Mouse (Mus musculus): ENCODE measurements at regions not wholly inside any gene's neighbourhood (a gene's known extent, or its start where the extent isn't known, plus 50 kb on each side); places are given as distances from the start of the nearest gene placed in this dataset.

DNA sequence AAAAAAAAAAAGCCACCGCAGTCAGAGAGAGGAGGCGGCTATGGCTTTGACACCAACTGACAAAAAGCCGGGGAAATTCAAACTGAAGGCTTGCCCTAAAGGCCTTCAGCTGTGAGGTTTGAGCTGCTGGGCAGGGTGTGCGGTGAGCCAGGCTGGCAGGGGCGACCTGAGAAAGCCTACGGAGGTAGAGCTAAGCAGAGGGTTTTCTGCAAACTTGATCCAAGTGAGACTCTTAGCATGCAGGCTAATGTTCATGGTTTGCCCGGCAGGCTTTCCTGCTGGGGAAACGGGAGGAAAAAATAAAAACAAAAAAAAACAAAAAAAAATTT lies 186.4 kb upstream of the Zfp462 start:
- peak overlapping the region; percentile 12; the same call in 1 of the 2 replicates for H3K9ac ChIP-seq (ENCODE audit: low read depth, low read length)
- H3K4me2 ChIP-seq (replicated peaks; ENCODE audit: low read depth, low read length): peak overlapping the region; percentile 43
- H3K4me1 ChIP-seq (ENCODE audit: control insufficient read depth, insufficient read depth, low read length): peaks cover 6% of the 10 kb centered on the region; the same call in 1 of the 2 replicates
- no peak for ATAC-seq (ENCODE audit: low FRiP score, low TSS enrichment)
- no peaks in the 10 kb centered on the region for H3K9me3 ChIP-seq (ENCODE audit: control insufficient read depth, low read length)
- H3K27me3 ChIP-seq (ENCODE audit: control insufficient read depth, insufficient read depth, low read length): no peaks in the 10 kb centered on the region
- 32% methylated on average over 8 of the region's 8 CpGs for WGBS
- H3K27ac ChIP-seq (ENCODE audit: low read depth, low read length): no peak overlapping the region
- peak overlapping the region; percentile 22; the same call in 1 of the 2 replicates for H3K4me3 ChIP-seq (ENCODE audit: low read length)
- no peaks in the 10 kb centered on the region for H3K36me3 ChIP-seq (ENCODE audit: control insufficient read depth, insufficient read depth, low read length)

DNA sequence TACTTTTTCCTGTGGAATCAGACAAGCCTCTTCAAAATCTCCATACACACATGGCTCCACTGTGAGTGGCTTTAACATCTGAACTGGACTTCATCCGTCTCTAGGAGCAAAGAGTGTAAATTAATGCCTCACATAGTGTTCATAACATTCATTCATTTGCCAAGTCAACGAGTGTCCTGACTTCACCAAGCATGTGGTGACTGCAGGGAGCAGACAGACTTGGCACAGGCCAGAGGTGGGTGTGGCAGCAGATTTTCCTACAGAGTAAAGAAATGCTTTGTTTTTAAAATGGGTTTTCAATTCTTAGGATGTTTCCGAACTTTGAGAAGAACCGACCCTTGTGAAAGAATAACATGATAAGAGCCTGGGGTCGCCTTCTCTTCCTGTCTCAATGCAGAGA lies 183.6 kb upstream of the Zfp462 start:
- H3K9ac ChIP-seq (ENCODE audit: low read depth, low read length): no peak overlapping the region
- H3K27me3 ChIP-seq (ENCODE audit: control insufficient read depth, insufficient read depth, low read length): no peaks in the 10 kb centered on the region
- 68% methylated on average over 5 of the region's 5 CpGs for WGBS
- no peak overlapping the region for H3K4me3 ChIP-seq (ENCODE audit: low read length)
- H3K27ac ChIP-seq (ENCODE audit: low read depth, low read length): no peak overlapping the region
- H3K36me3 ChIP-seq (ENCODE audit: control insufficient read depth, insufficient read depth, low read length): no peaks in the 10 kb centered on the region
- H3K4me1 ChIP-seq (ENCODE audit: control insufficient read depth, insufficient read depth, low read length): peaks cover 6% of the 10 kb centered on the region; the same call in 1 of the 2 replicates
- no peak for ATAC-seq (ENCODE audit: low FRiP score, low TSS enrichment)
- H3K9me3 ChIP-seq (ENCODE audit: control insufficient read depth, low read length): no peaks in the 10 kb centered on the region
- H3K4me2 ChIP-seq (replicated peaks; ENCODE audit: low read depth, low read length): no peak overlapping the region

DNA sequence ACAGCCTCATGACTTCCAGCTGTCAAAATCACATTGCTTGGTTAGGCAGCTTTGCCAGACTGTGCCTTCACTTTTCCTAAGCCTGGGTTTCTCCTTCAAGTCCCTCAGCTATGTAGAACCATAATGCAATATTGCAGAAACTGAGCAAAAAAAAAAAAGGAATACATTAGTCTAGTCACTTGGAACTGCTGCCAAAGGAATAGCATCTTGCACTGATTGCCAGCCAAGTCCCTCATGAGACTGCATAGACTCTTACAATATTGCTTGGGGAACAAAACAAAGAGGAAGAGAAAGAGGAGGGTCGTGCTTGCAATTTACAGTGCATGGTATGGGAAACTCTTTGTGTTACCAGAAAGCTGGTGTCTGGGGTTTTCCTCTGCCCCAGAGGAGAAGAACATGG lies 179.8 kb upstream of the Zfp462 start:
- Histone ChIP-seq H3K36me3 (ENCODE audit: control insufficient read depth, insufficient read depth, low read length) (no peaks in the 10 kb centered on the region), H3K27me3 (ENCODE audit: control insufficient read depth, insufficient read depth, low read length) (no peaks in the 10 kb centered on the region), H3K4me2 (replicated peaks; ENCODE audit: low read depth, low read length) (no peak overlapping the region), H3K4me3 (ENCODE audit: low read length) (no peak overlapping the region), H3K4me1 (ENCODE audit: control insufficient read depth, insufficient read depth, low read length) (no peaks in the 10 kb centered on the region), H3K27ac (ENCODE audit: low read depth, low read length) (no peak overlapping the region), H3K9me3 (ENCODE audit: control insufficient read depth, low read length) (no peaks in the 10 kb centered on the region), H3K9ac (ENCODE audit: low read depth, low read length) (no peak overlapping the region)
- 73% methylated on average over 1 of the region's 1 CpGs for WGBS
- no peak for ATAC-seq (ENCODE audit: low FRiP score, low TSS enrichment)

DNA sequence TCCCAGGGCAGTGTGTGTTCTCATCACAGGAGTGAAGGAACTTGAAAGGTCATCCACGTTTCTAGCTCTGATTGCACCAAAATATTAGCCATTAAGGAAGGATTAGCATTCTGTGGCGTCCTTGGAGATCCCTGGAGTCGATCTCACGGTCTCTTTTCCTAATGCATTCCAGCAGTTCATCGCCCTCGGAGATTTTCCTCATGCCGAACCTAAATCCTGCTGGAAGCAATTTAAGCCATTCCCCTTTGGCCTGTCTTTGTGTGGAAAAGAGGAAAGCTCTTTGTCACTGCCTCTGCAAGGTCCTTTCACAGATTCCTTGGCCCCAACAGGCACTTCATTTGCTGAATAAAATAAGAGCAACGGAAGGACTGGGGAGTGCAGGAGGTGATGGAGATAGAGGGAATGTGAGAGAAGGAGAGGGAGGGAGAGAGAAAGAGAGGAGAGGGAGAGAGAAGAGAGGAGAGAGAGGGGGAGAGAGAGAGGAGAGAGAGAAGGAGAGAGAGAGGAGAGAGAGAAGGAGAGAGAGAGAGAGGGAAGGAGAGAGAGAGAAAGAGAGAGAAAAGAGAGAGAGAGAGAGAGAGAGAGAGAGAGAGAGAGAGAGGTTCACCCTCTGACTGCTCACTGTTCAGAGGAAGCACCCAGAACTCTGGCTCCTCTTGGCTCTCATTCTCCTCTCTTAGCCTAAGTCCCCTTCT lies 177.2 kb upstream of the Zfp462 start:
- H3K4me1 ChIP-seq (ENCODE audit: control insufficient read depth, insufficient read depth, low read length): no peaks in the 10 kb centered on the region
- no peak overlapping the region for H3K9ac ChIP-seq (ENCODE audit: low read depth, low read length)
- 71% methylated on average over 8 of the region's 8 CpGs for WGBS
- no peak overlapping the region for H3K4me3 ChIP-seq (ENCODE audit: low read length)
- H3K27ac ChIP-seq (ENCODE audit: low read depth, low read length): no peak overlapping the region
- no peak for ATAC-seq (ENCODE audit: low FRiP score, low TSS enrichment)
- H3K27me3 ChIP-seq (ENCODE audit: control insufficient read depth, insufficient read depth, low read length): no peaks in the 10 kb centered on the region
- no peak overlapping the region for H3K4me2 ChIP-seq (replicated peaks; ENCODE audit: low read depth, low read length)
- H3K9me3 ChIP-seq (ENCODE audit: control insufficient read depth, low read length): no peaks in the 10 kb centered on the region
- no peaks in the 10 kb centered on the region for H3K36me3 ChIP-seq (ENCODE audit: control insufficient read depth, insufficient read depth, low read length)

DNA sequence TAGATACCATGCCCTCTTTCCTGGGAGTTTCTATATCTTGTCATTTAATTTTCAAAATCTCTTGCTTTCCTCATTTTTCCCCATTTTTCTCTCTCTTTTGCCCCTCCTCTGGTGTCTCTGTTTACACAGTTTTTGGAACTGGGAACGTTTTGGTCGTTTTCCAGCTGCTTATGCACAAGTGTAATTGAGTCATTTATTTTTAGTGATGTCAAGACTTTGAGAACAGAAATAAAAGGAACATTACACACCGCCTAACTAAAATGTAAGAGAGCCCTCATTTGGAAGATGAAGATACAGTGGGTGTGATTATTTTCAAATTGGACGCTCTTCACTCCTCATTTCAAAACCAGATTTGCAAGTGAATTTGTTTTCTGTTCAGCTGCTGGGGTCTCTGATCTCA lies 176.0 kb upstream of the Zfp462 start:
- Histone ChIP-seq H3K4me2 (replicated peaks; ENCODE audit: low read depth, low read length) (no peak overlapping the region), H3K27me3 (ENCODE audit: control insufficient read depth, insufficient read depth, low read length) (no peaks in the 10 kb centered on the region), H3K4me1 (ENCODE audit: control insufficient read depth, insufficient read depth, low read length) (no peaks in the 10 kb centered on the region), H3K4me3 (ENCODE audit: low read length) (no peak overlapping the region), H3K36me3 (ENCODE audit: control insufficient read depth, insufficient read depth, low read length) (no peaks in the 10 kb centered on the region), H3K9ac (ENCODE audit: low read depth, low read length) (no peak overlapping the region), H3K27ac (ENCODE audit: low read depth, low read length) (no peak overlapping the region), H3K9me3 (ENCODE audit: control insufficient read depth, low read length) (no peaks in the 10 kb centered on the region)
- WGBS: 68% methylated on average over 4 of the region's 4 CpGs
- no peak for ATAC-seq (ENCODE audit: low FRiP score, low TSS enrichment)

DNA sequence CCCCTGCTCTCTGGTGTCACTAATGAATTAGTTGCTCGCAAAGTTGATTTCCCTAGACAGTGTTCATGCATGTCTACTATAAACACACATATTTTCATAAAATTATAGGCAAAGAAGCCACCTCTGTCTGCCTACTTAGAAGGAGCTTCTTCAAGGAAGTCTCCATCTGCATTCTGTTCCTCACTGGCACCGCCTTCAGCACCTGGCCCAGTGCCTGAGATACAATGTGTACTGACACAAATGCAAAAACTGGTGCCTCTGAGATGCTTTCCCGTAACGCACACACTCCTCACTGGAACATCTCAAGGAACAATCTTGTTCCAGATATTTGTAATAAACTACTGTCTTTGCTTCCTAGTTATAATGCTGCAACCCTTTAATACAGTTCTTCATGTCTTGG lies 170.8 kb upstream of the Zfp462 start:
- Histone ChIP-seq H3K4me3 (ENCODE audit: low read length) (no peak overlapping the region), H3K9ac (ENCODE audit: low read depth, low read length) (no peak overlapping the region), H3K4me2 (replicated peaks; ENCODE audit: low read depth, low read length) (no peak overlapping the region), H3K27me3 (ENCODE audit: control insufficient read depth, insufficient read depth, low read length) (no peaks in the 10 kb centered on the region), H3K27ac (ENCODE audit: low read depth, low read length) (no peak overlapping the region), H3K36me3 (ENCODE audit: control insufficient read depth, insufficient read depth, low read length) (no peaks in the 10 kb centered on the region), H3K4me1 (ENCODE audit: control insufficient read depth, insufficient read depth, low read length) (no peaks in the 10 kb centered on the region), H3K9me3 (ENCODE audit: control insufficient read depth, low read length) (no peaks in the 10 kb centered on the region)
- no peak for ATAC-seq (ENCODE audit: low FRiP score, low TSS enrichment)
- WGBS: 85% methylated on average over 4 of the region's 4 CpGs

DNA sequence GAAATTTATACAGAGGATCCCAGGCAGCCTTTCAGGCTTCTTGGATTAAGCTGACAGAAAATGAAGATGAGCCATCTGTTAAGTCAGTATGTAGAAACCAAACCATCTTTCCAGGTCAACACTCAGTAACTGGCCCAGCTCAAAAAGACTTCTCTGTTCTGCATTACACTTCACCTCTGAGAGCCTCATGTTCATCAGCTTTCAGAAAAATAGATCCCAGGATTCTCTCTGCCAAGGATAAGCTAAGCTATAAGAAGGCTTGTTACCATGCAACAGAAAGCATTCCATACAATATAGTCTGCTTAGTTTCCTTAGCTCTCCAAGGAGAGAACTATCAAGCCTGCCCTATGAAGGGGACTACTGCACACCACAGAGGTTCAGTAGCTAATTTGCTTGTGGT lies 170.1 kb upstream of the Zfp462 start:
- Histone ChIP-seq H3K36me3 (ENCODE audit: control insufficient read depth, insufficient read depth, low read length) (no peaks in the 10 kb centered on the region), H3K9me3 (ENCODE audit: control insufficient read depth, low read length) (no peaks in the 10 kb centered on the region), H3K4me1 (ENCODE audit: control insufficient read depth, insufficient read depth, low read length) (no peaks in the 10 kb centered on the region), H3K27ac (ENCODE audit: low read depth, low read length) (no peak overlapping the region), H3K4me2 (replicated peaks; ENCODE audit: low read depth, low read length) (no peak overlapping the region), H3K4me3 (ENCODE audit: low read length) (no peak overlapping the region), H3K9ac (ENCODE audit: low read depth, low read length) (no peak overlapping the region), H3K27me3 (ENCODE audit: control insufficient read depth, insufficient read depth, low read length) (no peaks in the 10 kb centered on the region)
- no peak for ATAC-seq (ENCODE audit: low FRiP score, low TSS enrichment)

DNA sequence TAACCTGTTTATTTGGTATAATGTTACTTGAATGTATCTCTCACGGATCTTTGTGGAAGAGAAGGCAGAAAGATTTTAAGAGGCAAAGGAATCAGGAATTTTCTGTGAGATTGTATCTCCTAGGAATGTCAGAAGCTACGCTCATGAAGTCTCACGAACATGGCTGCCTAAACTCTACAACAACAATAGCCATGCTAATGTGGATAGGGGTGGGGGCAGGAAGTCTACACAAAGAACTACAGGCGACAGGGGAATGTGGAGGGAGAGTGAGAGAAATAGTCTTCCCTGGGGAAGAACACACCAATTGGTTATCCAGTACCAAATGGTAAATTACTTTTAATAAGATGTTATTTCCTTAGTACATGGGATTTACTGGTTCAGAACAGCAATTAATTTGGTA lies 164.3 kb upstream of the Zfp462 start:
- no peak overlapping the region for H3K9ac ChIP-seq (ENCODE audit: low read depth, low read length)
- no peaks in the 10 kb centered on the region for H3K4me1 ChIP-seq (ENCODE audit: control insufficient read depth, insufficient read depth, low read length)
- H3K4me3 ChIP-seq (ENCODE audit: low read length): no peak overlapping the region
- H3K27me3 ChIP-seq (ENCODE audit: control insufficient read depth, insufficient read depth, low read length): no peaks in the 10 kb centered on the region
- 61% methylated on average over 4 of the region's 4 CpGs for WGBS
- H3K27ac ChIP-seq (ENCODE audit: low read depth, low read length): no peak overlapping the region
- H3K36me3 ChIP-seq (ENCODE audit: control insufficient read depth, insufficient read depth, low read length): no peaks in the 10 kb centered on the region
- no peak overlapping the region for H3K4me2 ChIP-seq (replicated peaks; ENCODE audit: low read depth, low read length)
- ATAC-seq (ENCODE audit: low FRiP score, low TSS enrichment): no peak
- H3K9me3 ChIP-seq (ENCODE audit: control insufficient read depth, low read length): no peaks in the 10 kb centered on the region

DNA sequence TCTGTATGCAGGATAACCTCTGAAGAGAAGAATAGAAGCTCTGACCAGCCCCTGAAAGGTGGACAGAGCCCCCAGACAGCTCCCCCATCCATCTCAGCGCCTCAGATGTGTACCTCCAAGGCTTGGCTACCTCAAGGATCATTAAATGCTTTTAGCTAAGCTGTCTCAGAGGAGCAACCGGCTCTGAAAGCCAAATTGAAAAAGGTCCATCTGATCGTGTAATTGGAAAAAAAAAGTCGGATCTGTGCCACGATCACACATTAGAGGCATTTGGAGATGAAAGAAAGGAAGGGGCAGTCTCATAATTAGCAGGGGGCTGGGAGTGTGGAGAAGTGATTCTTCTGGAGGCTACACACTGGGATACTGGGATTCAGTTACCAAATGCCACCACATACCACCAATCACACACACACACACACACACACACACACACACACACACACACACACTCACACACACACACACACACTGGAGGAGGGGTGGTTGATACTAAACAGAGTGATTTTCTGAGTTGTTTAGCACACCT lies 153.6 kb upstream of the Zfp462 start:
- no peak overlapping the region for H3K9ac ChIP-seq (ENCODE audit: low read depth, low read length)
- ATAC-seq (ENCODE audit: low FRiP score, low TSS enrichment): no peak
- H3K4me1 ChIP-seq (ENCODE audit: control insufficient read depth, insufficient read depth, low read length): no peaks in the 10 kb centered on the region
- H3K4me3 ChIP-seq (ENCODE audit: low read length): no peak overlapping the region
- H3K9me3 ChIP-seq (ENCODE audit: control insufficient read depth, low read length): no peaks in the 10 kb centered on the region
- H3K36me3 ChIP-seq (ENCODE audit: control insufficient read depth, insufficient read depth, low read length): no peaks in the 10 kb centered on the region
- H3K27me3 ChIP-seq (ENCODE audit: control insufficient read depth, insufficient read depth, low read length): no peaks in the 10 kb centered on the region
- no peak overlapping the region for H3K27ac ChIP-seq (ENCODE audit: low read depth, low read length)
- no peak overlapping the region for H3K4me2 ChIP-seq (replicated peaks; ENCODE audit: low read depth, low read length)
- 72% methylated on average over 5 of the region's 5 CpGs for WGBS

Measured in kidney, embryonic 14.5 days (tissue).